Mouse (Mus musculus) megakaryocyte, embryonic 14.5 days (primary cell): ENCODE data around the gene Pald1. TPM values are rescaled to one million over a fixed set of nuclear protein-coding genes. Genes with fewer than 3 reads are reported as not detected.

Experiments
- H3K27me3 ChIP-seq: replicated peaks from 2 replicates; pipeline ENCODE3; 2012; ENCODE audit warnings: inconsistent platforms
- H3K36me3 ChIP-seq: replicated peaks from 2 replicates; pipeline ENCODE3; 2012; ENCODE audit warnings: low read length, inconsistent platforms, mixed read lengths
- H3K4me1 ChIP-seq: 2 replicates; pipeline ENCODE4 v1.6.1; 2012; ENCODE audit warnings: inconsistent platforms
- H3K4me3 ChIP-seq: replicated peaks from 2 replicates; pipeline ENCODE3; 2012; ENCODE audit warnings: moderate library complexity, mild to moderate bottlenecking, inconsistent platforms
- H3K9me3 ChIP-seq: 2 replicates; pipeline ENCODE4 v1.6.1; 2012; ENCODE audit warnings: inconsistent platforms
- FLI1 ChIP-seq: IDR thresholded peaks from 2 replicates; pipeline ENCODE4 v1.6.1; 2012; ENCODE audit warnings: low read length, inconsistent platforms, mixed read lengths
- GATA1 ChIP-seq: IDR thresholded peaks from 3 replicates; pipeline ENCODE4 v1.6.1; 2012; ENCODE audit warnings: mixed read lengths, low read length, inconsistent platforms, borderline replicate concordance
- polyA plus RNA-seq: library from polyadenylated mRNA; stranded (reverse); fragments of >175 nt; gene quantifications from 2 replicates; pipeline ENCODE4 v1.2.3, GENCODE M21; 2012; ENCODE audit warnings: low replicate concordance; ENCODE audit not compliant: insufficient read depth

Pald1 gene
- polyA plus RNA-seq, 1 experiment = 0.30 TPM

DNA sequence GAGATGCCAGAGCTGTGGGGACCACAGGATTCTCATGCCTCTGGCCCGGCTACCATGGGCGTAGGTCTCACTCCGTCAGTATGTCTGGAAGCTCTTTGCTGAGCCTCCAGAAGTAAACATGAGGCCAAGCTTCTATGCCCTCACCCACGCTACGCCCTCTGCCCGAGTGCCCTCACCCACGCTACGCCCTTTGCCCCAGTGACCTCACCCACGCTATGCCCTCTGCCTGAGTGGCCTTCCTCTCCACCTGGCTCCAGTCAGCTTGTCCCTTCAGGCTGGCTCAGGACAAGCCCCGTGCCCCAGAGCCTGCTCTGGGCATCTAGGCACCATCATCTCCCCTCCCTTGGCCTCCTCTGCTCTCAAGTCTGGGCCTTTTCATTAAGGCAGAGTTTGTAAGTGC lies 55.8 kb downstream of the Pald1 start:
- Histone ChIP-seq H3K27me3 (peaks cover 71% of the 10 kb centered on the region), H3K9me3 (peaks cover 8% of the 10 kb centered on the region), H3K4me1 (no peaks in the 10 kb centered on the region), H3K36me3 (no peaks in the 10 kb centered on the region), H3K4me3 (no peak overlapping the region)
- TF ChIP-seq FLI1 (no peak), GATA1 (no peak)

DNA sequence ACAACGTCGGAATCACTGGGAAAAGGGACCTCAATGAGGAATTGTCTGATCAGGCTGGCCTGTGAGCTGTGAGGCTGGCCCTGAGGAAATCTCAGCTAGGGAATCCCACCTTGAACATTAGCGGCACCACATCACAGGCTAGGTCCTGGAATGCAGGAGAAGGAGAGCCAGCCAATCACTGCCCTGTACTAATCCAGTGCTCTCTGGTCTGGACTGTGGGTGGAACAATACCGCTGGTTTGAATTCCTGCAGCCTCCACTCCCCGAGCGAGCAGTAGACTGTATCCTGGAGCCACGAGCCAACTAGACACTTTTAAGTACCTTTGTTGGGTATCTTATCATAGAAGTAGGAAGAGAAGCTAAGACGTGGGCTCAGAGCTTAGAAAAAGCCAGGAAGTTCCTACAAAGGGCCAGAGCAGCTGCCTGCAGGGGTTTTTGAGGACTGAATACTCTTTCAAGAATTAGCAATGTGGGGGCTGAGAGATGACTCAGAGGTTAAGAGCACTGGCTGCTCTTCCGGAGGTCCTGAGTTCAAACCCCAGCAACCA lies 57.5 kb downstream of the Pald1 start:
- Histone ChIP-seq H3K27me3 (peaks cover 75% of the 10 kb centered on the region), H3K4me1 (no peaks in the 10 kb centered on the region), H3K4me3 (no peak overlapping the region), H3K9me3 (peaks cover 6% of the 10 kb centered on the region; the same call in 1 of the 2 replicates), H3K36me3 (no peaks in the 10 kb centered on the region)
- TF ChIP-seq GATA1 (no peak), FLI1 (no peak)

DNA sequence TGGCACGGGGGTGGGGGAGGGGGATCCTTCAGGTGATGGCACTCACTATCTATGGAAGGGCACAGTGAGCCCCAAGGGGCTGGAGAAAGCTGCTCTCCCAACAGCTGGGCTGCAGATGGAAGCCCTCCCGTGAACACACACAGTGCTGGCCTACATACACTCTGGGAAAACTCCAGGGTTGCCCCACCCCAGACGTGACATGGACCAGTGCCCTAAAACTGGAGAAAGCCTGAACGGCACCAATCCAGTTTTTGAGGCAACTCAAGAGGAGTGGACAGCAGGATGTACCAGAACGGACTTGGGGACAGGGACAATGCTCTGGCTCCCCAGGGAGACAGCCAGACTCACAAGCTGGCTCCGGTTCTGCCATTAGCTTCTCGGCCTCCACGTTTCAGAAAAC lies 58.6 kb downstream of the Pald1 start:
- H3K4me1 ChIP-seq = no peaks in the 10 kb centered on the region
- peaks cover 75% of the 10 kb centered on the region for H3K27me3 ChIP-seq
- no peaks in the 10 kb centered on the region for H3K36me3 ChIP-seq
- H3K4me3 ChIP-seq = no peak overlapping the region
- H3K9me3 ChIP-seq = peaks cover 6% of the 10 kb centered on the region; the same call in 1 of the 2 replicates
- TF ChIP-seq GATA1 (no peak), FLI1 (no peak)

DNA sequence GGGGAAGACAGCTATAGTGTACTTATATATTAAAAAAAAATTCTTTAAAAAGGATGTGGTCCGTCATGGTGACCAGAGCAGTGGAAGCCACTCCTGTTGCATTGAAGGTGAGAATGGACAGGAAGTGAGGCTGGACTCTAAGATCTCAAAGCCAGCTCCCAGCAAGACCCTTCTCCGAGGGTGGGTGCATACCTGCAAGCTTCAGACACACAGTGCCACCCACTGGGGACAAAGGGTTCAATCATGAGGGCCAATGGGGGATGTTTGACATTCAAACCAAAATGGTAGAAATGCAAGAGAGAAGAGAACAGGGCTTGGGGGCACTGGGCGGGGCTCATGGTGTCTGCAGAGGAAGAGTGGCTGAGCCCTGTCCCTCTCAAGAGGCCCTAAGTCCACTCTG lies 64.8 kb downstream of the Pald1 start:
- Histone ChIP-seq H3K9me3 (peaks cover 6% of the 10 kb centered on the region; the same call in 1 of the 2 replicates), H3K36me3 (no peaks in the 10 kb centered on the region)
- TF ChIP-seq GATA1 (no peak), FLI1 (no peak)

DNA sequence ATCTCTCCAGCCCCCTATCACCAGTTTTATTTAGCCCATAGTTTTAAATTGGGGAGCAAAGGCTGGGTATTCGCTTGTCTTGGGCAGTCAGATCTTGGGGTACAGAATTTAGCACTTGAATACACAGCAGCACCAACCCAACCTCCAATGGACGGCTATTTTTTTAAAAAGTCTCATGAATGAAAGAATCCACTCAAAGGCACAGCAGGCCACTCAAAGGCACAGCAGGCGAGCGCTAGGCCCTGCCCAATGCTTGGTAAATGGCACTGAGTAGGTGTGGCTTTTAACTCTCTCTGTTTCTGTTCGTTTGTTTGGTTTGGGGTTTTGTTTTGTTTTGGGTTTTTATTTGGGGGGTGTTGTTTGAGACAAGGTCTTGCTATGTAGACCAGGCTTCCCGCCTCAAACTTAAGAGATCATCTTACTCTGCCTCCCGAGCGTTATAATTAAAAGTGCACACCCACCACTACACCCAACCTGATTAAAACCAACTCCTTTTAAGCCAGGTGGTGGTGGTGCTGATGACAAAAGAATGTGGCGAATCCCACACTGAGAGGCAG lies 67.9 kb downstream of the Pald1 start:
- no peak overlapping the region for H3K4me3 ChIP-seq
- TF ChIP-seq GATA1 = no peak
- TF ChIP-seq FLI1 = no peak
- H3K27me3 ChIP-seq = peaks cover 30% of the 10 kb centered on the region
- no peaks in the 10 kb centered on the region for H3K36me3 ChIP-seq
- H3K9me3 ChIP-seq = no peaks in the 10 kb centered on the region
- H3K4me1 ChIP-seq = no peaks in the 10 kb centered on the region

More for the DNA sequence above, 64.8 kb downstream of the Pald1 start:
- Histone ChIP-seq H3K4me1 (no peaks in the 10 kb centered on the region), H3K4me3 (no peak overlapping the region), H3K27me3 (peaks cover 42% of the 10 kb centered on the region)

DNA sequence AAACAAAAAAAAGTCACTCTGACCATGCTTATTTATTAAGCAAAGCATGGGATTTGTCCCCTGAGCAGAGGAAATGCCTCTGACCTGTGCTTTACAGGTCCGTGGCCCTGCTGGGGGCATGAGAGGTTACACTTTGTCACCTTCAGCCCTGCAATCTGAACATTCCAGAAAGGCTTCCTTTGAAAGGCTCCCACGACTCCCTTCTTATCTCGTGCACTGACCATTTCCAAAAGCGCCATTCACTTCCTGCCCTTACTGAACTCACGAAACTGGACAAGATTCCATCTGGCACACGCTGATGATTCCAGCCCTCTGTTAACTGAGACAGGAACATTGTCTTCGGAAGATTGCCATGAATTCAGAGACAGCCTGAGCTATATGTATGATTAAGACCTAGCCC lies 69.6 kb downstream of the Pald1 start:
- H3K36me3 ChIP-seq = no peaks in the 10 kb centered on the region
- peaks cover 24% of the 10 kb centered on the region for H3K27me3 ChIP-seq
- no peaks in the 10 kb centered on the region for H3K9me3 ChIP-seq
- H3K4me1 ChIP-seq = no peaks in the 10 kb centered on the region
- TF ChIP-seq FLI1 = no peak
- TF ChIP-seq GATA1 = no peak
- no peak overlapping the region for H3K4me3 ChIP-seq

DNA sequence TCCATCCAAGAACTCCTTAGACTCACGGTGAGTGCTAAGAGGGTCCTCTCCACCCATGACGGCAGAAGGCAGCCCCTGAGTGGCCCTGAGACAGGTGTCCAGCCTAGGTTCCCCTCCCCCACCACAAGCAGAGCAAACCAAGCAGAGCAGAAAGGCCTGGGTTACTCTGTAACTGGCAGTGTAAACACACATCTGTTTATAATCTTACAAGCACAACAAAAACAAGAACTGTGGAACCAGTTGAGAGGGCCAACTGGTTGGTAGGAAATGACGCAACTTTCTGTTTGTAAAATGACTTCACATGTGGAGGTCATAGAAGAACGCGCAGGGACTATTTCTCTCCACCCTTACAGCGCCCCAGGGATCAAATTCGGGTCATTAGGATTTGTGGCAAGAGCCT lies 70.6 kb downstream of the Pald1 start:
- H3K27me3 ChIP-seq = peaks cover 34% of the 10 kb centered on the region
- H3K9me3 ChIP-seq = no peaks in the 10 kb centered on the region
- TF ChIP-seq GATA1 (no peak), FLI1 (no peak)
- no peaks in the 10 kb centered on the region for H3K36me3 ChIP-seq
- H3K4me3 ChIP-seq = no peak overlapping the region
- H3K4me1 ChIP-seq = no peaks in the 10 kb centered on the region

DNA sequence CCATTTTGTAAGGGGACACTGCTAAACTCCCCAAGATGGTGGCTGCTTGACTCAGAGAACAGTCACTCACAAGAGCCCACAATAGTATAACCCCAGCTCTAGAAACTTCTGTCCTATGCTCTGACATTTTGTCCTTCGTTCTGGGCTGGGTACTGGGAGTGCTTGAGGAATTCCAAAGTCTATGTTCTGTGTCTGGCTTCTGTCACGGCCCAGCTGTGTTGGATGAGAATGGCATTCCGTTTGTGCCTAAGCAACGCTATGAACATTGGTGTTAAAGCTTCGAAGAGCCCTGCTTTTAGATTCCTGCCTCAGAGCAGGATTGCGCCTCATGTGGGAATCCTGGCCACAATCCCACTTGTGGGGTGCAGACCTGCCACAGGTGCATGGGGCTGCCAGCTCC lies 71.2 kb downstream of the Pald1 start:
- no peak overlapping the region for H3K4me3 ChIP-seq
- TF ChIP-seq GATA1 = no peak
- TF ChIP-seq FLI1 = no peak
- peaks cover 31% of the 10 kb centered on the region for H3K27me3 ChIP-seq
- no peaks in the 10 kb centered on the region for H3K4me1 ChIP-seq
- no peaks in the 10 kb centered on the region for H3K9me3 ChIP-seq
- no peaks in the 10 kb centered on the region for H3K36me3 ChIP-seq

DNA sequence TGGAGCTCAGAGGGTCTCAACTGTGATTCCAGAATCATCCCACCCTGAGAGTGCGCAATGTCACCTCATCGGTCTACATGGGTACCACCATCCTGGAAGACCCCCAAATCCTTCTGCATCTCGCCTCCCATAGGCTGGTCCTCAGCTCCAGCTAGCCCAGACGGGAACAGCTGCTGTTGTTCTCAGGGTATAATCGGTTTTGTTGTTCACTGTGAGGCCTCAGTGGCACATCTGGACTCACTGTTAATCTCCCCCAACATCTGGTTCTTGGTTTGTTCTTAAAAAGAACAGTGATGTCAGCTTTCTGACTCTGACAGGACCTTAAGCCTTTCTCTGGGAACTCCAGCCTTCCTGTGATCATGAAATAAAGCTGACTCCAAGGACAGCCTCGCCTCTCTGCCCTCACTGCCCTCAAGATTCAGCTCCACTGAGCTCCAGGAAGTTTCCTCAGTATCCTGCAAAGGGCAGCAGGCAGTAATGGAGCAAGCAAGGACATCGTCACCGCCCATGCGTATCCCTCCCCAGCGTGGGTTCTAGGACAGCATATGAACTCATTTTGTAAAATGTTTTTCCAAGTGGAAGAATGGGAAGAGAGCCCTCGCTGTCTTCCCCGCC lies 74.5 kb downstream of the Pald1 start:
- Histone ChIP-seq H3K9me3 (no peaks in the 10 kb centered on the region), H3K4me3 (no peak overlapping the region), H3K27me3 (peaks cover 34% of the 10 kb centered on the region), H3K4me1 (peaks cover 5% of the 10 kb centered on the region; the same call in 1 of the 2 replicates), H3K36me3 (no peaks in the 10 kb centered on the region)
- TF ChIP-seq FLI1 = no peak
- TF ChIP-seq GATA1 = no peak

DNA sequence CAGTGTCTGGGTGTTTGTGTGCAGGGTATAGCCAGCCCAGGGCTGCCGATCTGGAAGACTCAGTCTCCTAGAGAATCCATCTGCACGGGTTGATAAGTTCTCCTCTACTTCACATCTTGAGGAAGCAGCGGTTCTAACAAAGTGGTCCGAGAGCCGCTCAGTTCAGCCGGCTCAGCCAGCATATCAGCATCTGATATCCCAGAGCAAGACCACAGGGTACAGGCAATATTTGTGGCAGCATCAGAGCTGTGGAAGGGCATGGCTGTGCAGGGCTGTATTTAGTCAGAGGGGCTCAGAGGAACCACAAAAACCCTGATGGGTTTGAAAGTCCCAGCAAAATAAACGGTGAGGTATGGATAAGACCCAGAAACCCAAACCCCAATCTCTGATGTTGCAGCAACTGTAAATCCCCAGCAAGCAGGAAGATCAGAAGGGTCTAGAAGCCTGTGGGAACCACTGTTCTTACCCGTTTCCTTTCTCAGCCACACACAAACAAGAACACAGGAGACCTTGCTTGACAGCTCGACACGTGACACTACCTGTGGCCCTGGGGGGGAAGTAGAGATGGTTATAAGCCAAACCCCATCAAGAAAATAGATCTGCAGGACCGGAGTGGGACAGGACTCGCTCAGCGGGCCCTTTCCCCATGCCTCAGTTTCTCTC lies 77.3 kb downstream of the Pald1 start:
- Histone ChIP-seq H3K9me3 (no peaks in the 10 kb centered on the region), H3K4me1 (peaks cover 5% of the 10 kb centered on the region; the same call in 1 of the 2 replicates), H3K27me3 (peaks cover 36% of the 10 kb centered on the region), H3K36me3 (no peaks in the 10 kb centered on the region), H3K4me3 (no peak overlapping the region)
- TF ChIP-seq FLI1 (no peak), GATA1 (no peak)
